Mouse (Mus musculus) monocyte, adult 59 days (primary cell): ENCODE results near the gene Pik3r5. TPM values are rescaled to one million over a fixed set of nuclear protein-coding genes. Genes with fewer than 3 reads are reported as not detected.

Source experiments
- total RNA-seq, 2 experiments: library from RNA; stranded (reverse); gene quantifications; one replicate each; pipeline ENCODE4 v1.2.4; 2023

The Pik3r5 gene
- 100 to 1,000 TPM; 154 to 174 TPM for total RNA-seq

GRCm38 (mm10) chr11:68431699-68432360 is at the start of gene Pik3r5:
TSS of gene Pik3r5 (plus strand) at chr11:68432121.

GRCm38 (mm10) chr11:68400727-68401219 is 31.1 kb upstream of the Pik3r5 start, which contains the start of gene Ntn1:
TSS of gene Ntn1 (minus strand) at chr11:68400823.

GRCm38 (mm10) chr11:68502902-68503629 is 71.1 kb downstream of the Pik3r5 start, which contains the start of gene Pik3r6:
TSS of gene Pik3r6 (plus strand) at chr11:68503019.

Other genes starting within 250 kb of the Pik3r5 start
- gene Ntn1, start 31.3 kb upstream of the Pik3r5 start, total RNA-seq: not detected
- gene Pik3r6, start 70.9 kb downstream of the Pik3r5 start, total RNA-seq: 10 to 100 TPM; 53.4 to 71.8 TPM
- 1 to 10 TPM; 4.1 to 4.3 TPM for gene Mfsd6l, start 124.1 kb downstream of the Pik3r5 start, total RNA-seq
- gene Ccdc42, start 154.9 kb downstream of the Pik3r5 start, total RNA-seq: not detected